Comparison of ENCODE assay signal across 19 mouse cellular contexts in the genomic region with DNA sequence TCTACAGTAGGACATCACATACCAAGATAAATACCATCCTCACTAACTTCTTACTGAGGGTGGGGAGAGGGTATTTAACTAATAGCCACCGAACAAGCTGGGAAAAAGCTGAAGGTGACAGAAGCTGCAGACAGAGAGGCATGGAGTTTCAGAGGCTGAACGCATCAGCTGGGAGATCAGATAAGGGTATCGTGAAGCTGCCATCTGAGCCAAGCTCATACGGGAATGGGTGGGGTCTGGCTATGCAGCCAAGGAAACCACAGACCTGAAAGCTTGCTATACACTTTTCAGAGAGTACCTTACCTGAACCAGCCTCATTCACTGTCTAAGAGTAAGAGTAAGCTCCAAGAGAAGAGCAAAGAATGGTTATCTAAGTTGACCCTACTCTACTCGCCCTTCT. TPM values are rescaled to one million over a fixed set of nuclear protein-coding genes. Genes with fewer than 3 reads are reported as not detected.
DNase-seq lines count a peak whose midpoint lies in the region; ATAC-seq and TF ChIP-seq lines count a peak whose summit lies in the region.
"Had no signal": no experiment of that assay in that cellular context is flagged by ENCODE, and none has a peak within 500 bp of the region (broad histone marks: within the 10 kb centered on the region; RNA-seq: fewer than 3 reads in every experiment).

No protein-coding gene starts in this region.

- peak; percentile 23 for DNase-seq in lung, postnatal 36 days
- DNase-seq in lung, adult 18-20 months = no peak
- no peak for DNase-seq in liver, embryonic 11.5 days (ENCODE audit: low spot score)
- no peak for DNase-seq in lung, postnatal 0 days (ENCODE audit: low spot score)
- DNase-seq in frontal cortex, postnatal 10 days (ENCODE audit: low spot score in 2 of 2) = no peak
- DNase-seq in retina, postnatal 1 day = no peak
- DNase-seq: adrenal gland, adult 2 months; B cell, adult 2 months; embryo, embryonic 11 days; heart, adult 18-20 months; kidney, postnatal 14 days; layer of hippocampus, postnatal 36 days; right cerebral cortex, postnatal 4 days had no signal

- no peaks in the 10 kb centered on the region for H3K27me3 ChIP-seq in liver, embryonic 11.5 days (replicated peaks; ENCODE audit: control insufficient read depth, insufficient read depth, low read length)
- no peaks in the 10 kb centered on the region for H3K27me3 ChIP-seq in small intestine, adult 2 months (ENCODE audit: control insufficient read depth, insufficient read depth, low read length)
- no peaks in the 10 kb centered on the region for H3K27me3 ChIP-seq in lung, postnatal 0 days (replicated peaks; ENCODE audit: insufficient read depth, low read length)
- H3K27me3 ChIP-seq: limb, embryonic 13.5 days; Patski; stomach, embryonic 15.5 days had no signal

- TF ChIP-seq CTCF in small intestine, adult 2 months (IDR thresholded peaks at IDR 0.05; ENCODE audit: extremely low read depth, insufficient read length, insufficient replicate concordance, low read depth, low read length) = no peak
- no peak for TF ChIP-seq CTCF in lung, postnatal 0 days (IDR thresholded peaks at IDR 0.05)

- TF ChIP-seq EP300 in lung, postnatal 0 days (IDR thresholded peaks at IDR 0.05) = no peak

- H3K4me3 ChIP-seq in liver, embryonic 11.5 days (ENCODE audit: low read depth, low read length) = peak overlapping the region; percentile 3; the same call in 1 of the 2 replicates
- H3K4me3 ChIP-seq in small intestine, adult 2 months (ENCODE audit: low read depth, low read length) = no peak overlapping the region
- no peak overlapping the region for H3K4me3 ChIP-seq in lung, postnatal 0 days (ENCODE audit: low read depth, low read length)
- H3K4me3 ChIP-seq: limb, embryonic 13.5 days; stomach, embryonic 15.5 days had no signal

- no peak overlapping the region for H3K9ac ChIP-seq in liver, embryonic 11.5 days (ENCODE audit: low read depth, low read length)
- H3K9ac ChIP-seq in lung, postnatal 0 days (replicated peaks; ENCODE audit: low read depth) = no peak overlapping the region
- H3K9ac ChIP-seq: limb, embryonic 13.5 days; stomach, embryonic 15.5 days had no signal

- ATAC-seq in activated CD4-positive, CD25-positive, alpha-beta regulatory T cell, adult 4 months = peak; percentile 42
- ATAC-seq in liver, embryonic 11.5 days (replicated peaks; ENCODE audit: low FRiP score) = peak; percentile 80
- no peak for ATAC-seq in lung, postnatal 0 days
- ATAC-seq: intestine, embryonic 16.5 days; Patski had no signal

- H3K9me3 ChIP-seq in liver, embryonic 11.5 days (ENCODE audit: control insufficient read depth, low read length) = no peaks in the 10 kb centered on the region
- no peaks in the 10 kb centered on the region for H3K9me3 ChIP-seq in lung, postnatal 0 days (ENCODE audit: low read length)
- H3K9me3 ChIP-seq: limb, embryonic 13.5 days; stomach, embryonic 15.5 days had no signal

- H3K4me2 ChIP-seq in liver, embryonic 11.5 days = peak overlapping the region; percentile 60
- no peak overlapping the region for H3K4me2 ChIP-seq in lung, postnatal 0 days (replicated peaks; ENCODE audit: low read depth, low read length)
- H3K4me2 ChIP-seq: limb, embryonic 13.5 days; stomach, embryonic 15.5 days had no signal

- H3K36me3 ChIP-seq in liver, embryonic 11.5 days (ENCODE audit: control insufficient read depth, insufficient read depth, low read length) = peaks cover 22% of the 10 kb centered on the region
- H3K36me3 ChIP-seq in small intestine, adult 2 months (ENCODE audit: control insufficient read depth, insufficient read depth, low read length) = peaks cover 34% of the 10 kb centered on the region
- peaks cover 26% of the 10 kb centered on the region; the same call in 1 of the 2 replicates for H3K36me3 ChIP-seq in lung, postnatal 0 days (ENCODE audit: insufficient read depth, low read length)

- peaks cover 29% of the 10 kb centered on the region for H3K4me1 ChIP-seq in liver, embryonic 11.5 days (replicated peaks; ENCODE audit: control insufficient read depth, insufficient read depth, low read length)
- H3K4me1 ChIP-seq in small intestine, adult 2 months (ENCODE audit: control insufficient read depth, insufficient read depth, insufficient read length, low read length) = peaks cover 8% of the 10 kb centered on the region
- no peaks in the 10 kb centered on the region for H3K4me1 ChIP-seq in lung, postnatal 0 days (ENCODE audit: insufficient read depth, low read depth, low read length)
- H3K4me1 ChIP-seq: limb, embryonic 13.5 days; stomach, embryonic 15.5 days had no signal

- no peak overlapping the region; the same call in 1 of the 2 replicates for H3K27ac ChIP-seq in liver, embryonic 11.5 days (ENCODE audit: low read depth, low read length)
- 0 out of 2 replicates have a peak overlapping the region, but pooled peaks have one; percentile 37 for H3K27ac ChIP-seq in small intestine, adult 2 months (ENCODE audit: insufficient read depth, low read depth, low read length)
- no peak overlapping the region for H3K27ac ChIP-seq in lung, postnatal 0 days (ENCODE audit: low read length)
- H3K27ac ChIP-seq: limb, embryonic 13.5 days; stomach, embryonic 15.5 days had no signal

- whole genome bisulfite sequencing in liver, embryonic 11.5 days = 32% methylated on average over 5 of the region's 5 CpGs
- WGBS in small intestine, adult 2 months = 33% methylated on average over 5 of the region's 5 CpGs
- WGBS in lung, postnatal 0 days = 60% methylated on average over 5 of the region's 5 CpGs

- no peak for TF ChIP-seq POLR2A in small intestine, adult 2 months (IDR thresholded peaks at IDR 0.05; ENCODE audit: low read depth, low read length)

RNA-seq across cellular contexts. Expression of gene Cap1, which starts 12.9 kb away (rescaled TPM):
- 100 to 1,000 TPM; 373 to 385 TPM for polyA plus RNA-seq in activated CD4-positive, CD25-positive, alpha-beta regulatory T cell, adult 4 months (2017; shearing (Covaris generic))
- polyA plus RNA-seq in liver, embryonic 11.5 days (2014; fragmentation: Nextera tagmentation; extraction: Ambion mirVana) = 52.2 and 56.5 TPM in 2 replicates
- 46.5 and 85.8 TPM in 2 replicates for polyA plus RNA-seq in small intestine, adult 2 months (2012; rRNA removed)
- polyA plus RNA-seq in lung, postnatal 0 days (2015; fragmentation: Nextera tagmentation; extraction: Ambion mirVana) = 66.8 and 66.9 TPM in 2 replicates

RNA-seq across cellular contexts. Expression of gene Ppt1, which starts 37.0 kb away (rescaled TPM):
- polyA plus RNA-seq in activated CD4-positive, CD25-positive, alpha-beta regulatory T cell, adult 4 months (2017; shearing (Covaris generic)) = 100 to 1,000 TPM; 104 to 109 TPM
- polyA plus RNA-seq in liver, embryonic 11.5 days (2014; fragmentation: Nextera tagmentation; extraction: Ambion mirVana) = 42.9 and 44.5 TPM in 2 replicates
- polyA plus RNA-seq in small intestine, adult 2 months (2012; rRNA removed) = 6.9 and 10.1 TPM in 2 replicates
- 39.0 and 39.1 TPM in 2 replicates for polyA plus RNA-seq in lung, postnatal 0 days (2015; fragmentation: Nextera tagmentation; extraction: Ambion mirVana)
